In genomic region chr13:48528123-48528871, GRCm38 (mm10) we compare ENCODE assay signal across 8 mouse cellular contexts. TPM values are rescaled to one million over a fixed set of nuclear protein-coding genes. Genes with fewer than 3 reads are reported as not detected.
DNase-seq lines count a peak whose midpoint lies in the region; ATAC-seq and TF ChIP-seq lines count a peak whose summit lies in the region.

No protein-coding gene starts in this region.

- peak; percentile 35; the same call in 1 of the 2 replicates for ATAC-seq in limb, embryonic 11.5 days (ENCODE audit: insufficient number of reproducible peaks, low FRiP score, low TSS enrichment, low read depth)
- peak; percentile 81 for ATAC-seq in midbrain, embryonic 16.5 days

- no peaks in the 10 kb centered on the region for H3K79me3 ChIP-seq in C2C12 (ENCODE audit: low read depth)

- peak; percentile 95 for DNase-seq in ZHBTc4 (ENCODE audit: low read depth, low spot score)
- peak; percentile 94 for DNase-seq in embryo, embryonic 10 days (ENCODE audit: low spot score)
- peak; percentile 36 to 64 for DNase-seq in heart, adult 2 months
- DNase-seq in kidney, adult 8-10 months, result peak; percentile 67 to 72
- DNase-seq in limb, embryonic 11.5 days (ENCODE audit: low spot score), result peak; percentile 73
- peak; percentile 62 for DNase-seq in telencephalon, adult 2 months (ENCODE audit: low read depth, low spot score)

- TF ChIP-seq POLR2A in heart, adult 2 months (IDR thresholded peaks at IDR 0.05; ENCODE audit: insufficient read depth, low read depth, low read length), result 0 out of 2 replicates have a peak, but pooled peaks have one; percentile 17

- no peaks in the 10 kb centered on the region for H3K27me3 ChIP-seq in C2C12 (ENCODE audit: control insufficient read depth, insufficient read depth, insufficient read length)
- no peaks in the 10 kb centered on the region for H3K27me3 ChIP-seq in heart, adult 2 months (ENCODE audit: control insufficient read depth, insufficient read depth, low read length)
- no peaks in the 10 kb centered on the region for H3K27me3 ChIP-seq in limb, embryonic 11.5 days (ENCODE audit: control insufficient read depth, insufficient read depth, low read length)
- no peaks in the 10 kb centered on the region for H3K27me3 ChIP-seq in midbrain, embryonic 16.5 days (ENCODE audit: control insufficient read depth, insufficient read depth, low read depth, low read length)

- no peaks in the 10 kb centered on the region for H3K9me3 ChIP-seq in limb, embryonic 11.5 days (ENCODE audit: control insufficient read depth, low read length)
- H3K9me3 ChIP-seq in midbrain, embryonic 16.5 days (replicated peaks; ENCODE audit: control insufficient read depth, low read length, poor library complexity, severe bottlenecking), result no peaks in the 10 kb centered on the region

- no peaks in the 10 kb centered on the region for H3K79me2 ChIP-seq in C2C12 (ENCODE audit: control insufficient read depth, insufficient read depth)
- H3K79me2 ChIP-seq in heart, adult 2 months (replicated peaks; ENCODE audit: control insufficient read depth, insufficient read depth, low read length), result no peaks in the 10 kb centered on the region

- peaks cover 3% of the 10 kb centered on the region for H3K36me3 ChIP-seq in C2C12 (ENCODE audit: control insufficient read depth, insufficient read depth)
- H3K36me3 ChIP-seq in heart, adult 2 months (ENCODE audit: control insufficient read depth, insufficient read depth, low read length), result no peaks in the 10 kb centered on the region
- no peaks in the 10 kb centered on the region for H3K36me3 ChIP-seq in limb, embryonic 11.5 days (ENCODE audit: control insufficient read depth, insufficient read depth, low read length)
- H3K36me3 ChIP-seq in midbrain, embryonic 16.5 days (ENCODE audit: control insufficient read depth, insufficient read depth, low read length), result no peaks in the 10 kb centered on the region

- no peak overlapping the region for H3ac ChIP-seq in C2C12 (ENCODE audit: control insufficient read depth, insufficient read length, low read depth)

- H3K4me1 ChIP-seq in heart, adult 2 months (ENCODE audit: control insufficient read depth, insufficient read depth, low read length), result 0 out of 2 replicates have a peak, but pooled peaks cover 1% of the 10 kb centered on the region
- no peaks in the 10 kb centered on the region for H3K4me1 ChIP-seq in limb, embryonic 11.5 days (ENCODE audit: control insufficient read depth, insufficient read depth, low read length)
- H3K4me1 ChIP-seq in midbrain, embryonic 16.5 days (ENCODE audit: control insufficient read depth, insufficient read depth, low read length), result 0 out of 2 replicates have a peak, but pooled peaks cover 2% of the 10 kb centered on the region

- TF ChIP-seq EP300 in heart, adult 2 months (IDR thresholded peaks at IDR 0.05; ENCODE audit: insufficient read depth, low read depth, low read length), result peak; percentile 84; the same call in 1 of the 2 replicates

- WGBS in heart, adult 2 months, result 53% methylated on average over 15 of the region's 15 CpGs
- WGBS in limb, embryonic 11.5 days, result 55% methylated on average over 15 of the region's 15 CpGs
- 56% methylated on average over 15 of the region's 15 CpGs for WGBS in midbrain, embryonic 16.5 days

- H3K4me2 ChIP-seq in limb, embryonic 11.5 days (ENCODE audit: low read depth, severe bottlenecking), result no peak overlapping the region
- no peak overlapping the region for H3K4me2 ChIP-seq in midbrain, embryonic 16.5 days (ENCODE audit: low read length)

- H3K27ac ChIP-seq in heart, adult 2 months, result no peak overlapping the region
- no peak overlapping the region for H3K27ac ChIP-seq in limb, embryonic 11.5 days (replicated peaks; ENCODE audit: low read depth, low read length)
- H3K27ac ChIP-seq in midbrain, embryonic 16.5 days (ENCODE audit: low read length), result no peak overlapping the region

- H3K4me3 ChIP-seq in C2C12 (ENCODE audit: insufficient read depth, poor library complexity, severe bottlenecking), result no peak overlapping the region
- no peak overlapping the region for H3K4me3 ChIP-seq in heart, adult 2 months
- no peak overlapping the region for H3K4me3 ChIP-seq in limb, embryonic 11.5 days (ENCODE audit: low read depth, low read length)
- no peak overlapping the region for H3K4me3 ChIP-seq in midbrain, embryonic 16.5 days (ENCODE audit: low read depth, low read length)

- intact Hi-C loops in heart, adult 2 months (cut with DNase I), result loop anchor here (1.0 to 2.0 kb wide), 3 partner anchors 17 to 111 kb away; no protein-coding TSS in a partner anchor

- no peak overlapping the region for H3K9ac ChIP-seq in heart, adult 2 months (ENCODE audit: low read depth, low read length)
- no peak overlapping the region for H3K9ac ChIP-seq in limb, embryonic 11.5 days (ENCODE audit: low read length)
- no peak overlapping the region for H3K9ac ChIP-seq in midbrain, embryonic 16.5 days (ENCODE audit: low read depth, low read length)

- TF ChIP-seq CTCF in C2C12 (IDR thresholded peaks at IDR 0.05; ENCODE audit: control insufficient read depth, insufficient read depth, insufficient read length), result peak; percentile 24
- peak; percentile 95 for TF ChIP-seq CTCF in heart, adult 2 months (IDR thresholded peaks at IDR 0.05)

TF ChIP-seq in C2C12, 6 proteins besides CTCF, POLR2A, EP300 and RAD21:
- TF ChIP-seq MYOD1 (IDR thresholded peaks at IDR 0.05; ENCODE audit: control insufficient read depth, insufficient read length, low read depth) (no peak), MYOG (IDR thresholded peaks at IDR 0.05; ENCODE audit: control insufficient read depth, extremely low read depth, insufficient read length) (no peak), FOSL1 (IDR thresholded peaks at IDR 0.05; ENCODE audit: insufficient read depth, low read length, poor library complexity, severe bottlenecking) (no peak), USF1 (IDR thresholded peaks at IDR 0.05; ENCODE audit: low read depth) (no peak), CEBPB (IDR thresholded peaks at IDR 0.05; ENCODE audit: low read depth) (no peak), MAX (IDR thresholded peaks at IDR 0.05) (no peak)

RNA-seq across cellular contexts. Expression of gene A830005F24Rik, which starts 14.9 kb away (rescaled TPM):
- polyA plus RNA-seq in C2C12 (2012; fragmentation: generic; extraction: Trizol), result 0.33 TPM
- under 1 TPM in 1 of 2 experiments, not detected in 1; 0.30 TPM for total RNA-seq in heart, adult 2 months (2021)
- polyA plus RNA-seq in heart, adult 2 months (2012; rRNA removed), result 0.23 TPM in 1 of 2 replicates, not detected in the other
- 3.5 and 3.9 TPM in 2 replicates for polyA plus RNA-seq in limb, embryonic 11.5 days (2014; fragmentation: Nextera tagmentation; extraction: Ambion mirVana)
- polyA plus RNA-seq in midbrain, embryonic 16.5 days (2015; fragmentation: Nextera tagmentation; extraction: Ambion mirVana), result 3.4 and 4.9 TPM in 2 replicates

RNA-seq across cellular contexts. Expression of gene Zfp169, which starts 15.0 kb away (rescaled TPM):
- 1.8 TPM for polyA plus RNA-seq in C2C12 (2012; fragmentation: generic; extraction: Trizol)
- total RNA-seq in heart, adult 2 months (2021), result 1 to 10 TPM; 5.0 to 7.0 TPM
- 4.2 and 7.2 TPM in 2 replicates for polyA plus RNA-seq in heart, adult 2 months (2012; rRNA removed)
- 8.4 and 8.5 TPM in 2 replicates for polyA plus RNA-seq in limb, embryonic 11.5 days (2014; fragmentation: Nextera tagmentation; extraction: Ambion mirVana)
- 5.8 and 7.5 TPM in 2 replicates for polyA plus RNA-seq in midbrain, embryonic 16.5 days (2015; fragmentation: Nextera tagmentation; extraction: Ambion mirVana)
